Mouse (Mus musculus): ENCODE results near the gene Smc5.

Smc5 gene

GRCm38 (mm10) chr19:23273355-23274053, at the start of gene Smc5:
Gene Smc5 (minus strand): TSS chr19:23273897.
- under 1% methylated on average over 69 of the region's 69 CpGs for WGBS

- 70% methylated on average over 3 of the region's 3 CpGs for whole genome bisulfite sequencing
Measured at GRCm38 (mm10) chr19:23323107-23323506, 49.4 kb upstream of the Smc5 start.

- 83% methylated on average over 5 of the region's 5 CpGs for WGBS
Measured at GRCm38 (mm10) chr19:23317989-23318358, 44.3 kb upstream of the Smc5 start.

GRCm38 (mm10) chr19:23317295-23317988, 43.7 kb upstream of the Smc5 start:
- WGBS, result 65% methylated on average over 5 of the region's 5 CpGs

- WGBS, result 61% methylated on average over 5 of the region's 5 CpGs
Measured at GRCm38 (mm10) chr19:23316851-23317250, 43.2 kb upstream of the Smc5 start.

GRCm38 (mm10) chr19:23309979-23310378, 36.3 kb upstream of the Smc5 start:
- 94% methylated on average over 2 of the region's 2 CpGs for whole genome bisulfite sequencing

- WGBS, result 77% methylated on average over 7 of the region's 7 CpGs
Measured at GRCm38 (mm10) chr19:23306671-23307070, 33.0 kb upstream of the Smc5 start.

- WGBS, result 49% methylated on average over 3 of the region's 3 CpGs
Measured at GRCm38 (mm10) chr19:23299987-23300386, 26.3 kb upstream of the Smc5 start.

- 53% methylated on average over 1 of the region's 1 CpGs for WGBS
Measured at GRCm38 (mm10) chr19:23298917-23299316, 25.2 kb upstream of the Smc5 start.

- WGBS, result 70% methylated on average over 1 of the region's 1 CpGs
Measured at GRCm38 (mm10) chr19:23289251-23289650, 15.6 kb upstream of the Smc5 start.

- 76% methylated on average over 8 of the region's 8 CpGs for WGBS
Measured at GRCm38 (mm10) chr19:23281911-23282660, 8.4 kb upstream of the Smc5 start.

- WGBS, result 48% methylated on average over 4 of the region's 4 CpGs
Measured at GRCm38 (mm10) chr19:23274054-23274724, 492 bp upstream of the Smc5 start.

- 67% methylated on average over 9 of the region's 9 CpGs for WGBS
Measured at GRCm38 (mm10) chr19:23256771-23257170, 16.9 kb downstream of the Smc5 start.

- WGBS, result 91% methylated on average over 2 of the region's 2 CpGs
Measured at GRCm38 (mm10) chr19:23246473-23246872, 27.2 kb downstream of the Smc5 start.

- WGBS, result 40% methylated on average over 4 of the region's 4 CpGs
Measured at GRCm38 (mm10) chr19:23225065-23225464, 48.6 kb downstream of the Smc5 start.

GRCm38 (mm10) chr19:23214326-23214725, 59.4 kb downstream of the Smc5 start:
- 43% methylated on average over 8 of the region's 8 CpGs for WGBS

- WGBS, result 57% methylated on average over 6 of the region's 6 CpGs
Measured at GRCm38 (mm10) chr19:23211325-23211724, 62.4 kb downstream of the Smc5 start.

- WGBS, result 97% methylated on average over 3 of the region's 3 CpGs
Measured at GRCm38 (mm10) chr19:23203505-23204053, 70.1 kb downstream of the Smc5 start.

GRCm38 (mm10) chr19:23202106-23202505, 71.6 kb downstream of the Smc5 start:
- 97% methylated on average over 5 of the region's 5 CpGs for WGBS

GRCm38 (mm10) chr19:23193076-23193475, 80.6 kb downstream of the Smc5 start:
- WGBS, result 79% methylated on average over 3 of the region's 3 CpGs

- WGBS, result 91% methylated on average over 6 of the region's 6 CpGs
Measured at GRCm38 (mm10) chr19:23191486-23191885, 82.2 kb downstream of the Smc5 start.

- 91% methylated on average over 1 of the region's 1 CpGs for WGBS
Measured at GRCm38 (mm10) chr19:23189744-23190143, 84.0 kb downstream of the Smc5 start.
